Mouse (Mus musculus): ENCODE results near the gene Tlnrd1.
"Not testable (repeated sequence)": the region's sequence is repeated elsewhere in the genome, so short reads cannot be mapped to it uniquely, and the experiment has no call there.

The Tlnrd1 gene

GRCm38 (mm10) chr7:83884021-83884658 is at the start of gene Tlnrd1, which contains the start of gene Mesd:
TSS of gene Tlnrd1 (minus strand) at chr7:83884305.
TSS of gene Mesd (plus strand) at chr7:83884466.
- peak; percentile 80 for DNase-seq (ENCODE audit: low read depth, low spot score)

DNA sequence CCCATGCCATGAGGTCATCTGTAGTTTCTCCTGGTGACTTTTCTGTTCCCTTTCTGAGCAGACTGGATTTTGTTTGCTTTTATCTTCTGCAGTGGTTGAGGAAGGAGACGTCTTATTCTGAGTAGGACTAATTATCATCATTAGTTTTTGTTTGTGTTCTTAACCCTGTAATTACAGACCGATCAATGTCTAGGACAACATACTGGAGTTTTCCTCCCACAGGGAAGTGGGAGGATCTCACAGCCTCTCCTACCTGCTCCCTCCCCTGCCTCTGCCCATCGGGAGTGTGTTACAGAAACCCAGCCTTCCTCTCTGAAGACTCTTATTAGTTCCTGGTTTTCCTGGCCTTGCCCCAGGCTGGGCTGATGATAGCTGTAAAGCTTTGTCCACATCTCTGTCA is 37.5 kb upstream of the Tlnrd1 start:
- no peak for DNase-seq (ENCODE audit: low read depth, low spot score)

DNA sequence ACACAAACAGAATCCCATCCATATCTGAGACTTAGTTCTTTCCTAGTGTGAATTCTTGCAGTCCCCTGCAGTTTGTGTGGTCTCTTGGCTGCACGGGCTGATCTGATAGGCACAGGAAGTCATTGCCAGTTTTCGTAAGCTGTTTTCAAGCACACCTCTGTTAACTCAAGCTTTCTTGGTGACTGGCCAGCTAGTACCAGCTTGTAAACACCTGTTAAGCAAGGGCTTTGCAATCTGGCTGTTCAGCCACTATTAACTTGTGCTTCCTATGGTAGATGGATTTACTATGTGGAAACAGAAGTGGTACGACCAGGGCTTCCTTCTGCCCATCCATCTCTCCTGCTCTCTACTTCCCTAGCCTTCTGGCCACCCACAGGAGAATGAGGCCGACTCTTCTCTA is 36.1 kb upstream of the Tlnrd1 start:
- no peak for DNase-seq (ENCODE audit: low read depth, low spot score)

DNA sequence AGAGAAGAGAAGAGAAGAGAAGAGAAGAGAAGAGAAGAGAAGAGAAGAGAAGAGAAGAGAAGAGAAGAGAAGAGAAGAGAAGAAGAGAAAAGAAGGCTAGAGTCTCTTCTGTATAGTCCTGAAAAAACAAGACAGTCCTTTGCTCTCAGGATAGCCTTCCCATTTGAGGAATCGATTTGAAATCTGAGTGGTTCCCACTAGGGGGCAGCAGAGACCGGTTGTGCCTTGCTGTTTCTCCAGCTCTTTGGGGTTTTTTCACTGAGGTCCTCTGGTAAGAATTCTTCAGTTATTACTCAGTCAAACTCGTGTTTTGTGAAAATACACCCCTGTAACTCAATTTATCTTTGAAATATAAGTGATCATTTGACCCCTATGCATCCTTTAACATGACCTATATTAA is 30.5 kb upstream of the Tlnrd1 start:
- DNase-seq (ENCODE audit: low read depth, low spot score) = peak; percentile 80

DNA sequence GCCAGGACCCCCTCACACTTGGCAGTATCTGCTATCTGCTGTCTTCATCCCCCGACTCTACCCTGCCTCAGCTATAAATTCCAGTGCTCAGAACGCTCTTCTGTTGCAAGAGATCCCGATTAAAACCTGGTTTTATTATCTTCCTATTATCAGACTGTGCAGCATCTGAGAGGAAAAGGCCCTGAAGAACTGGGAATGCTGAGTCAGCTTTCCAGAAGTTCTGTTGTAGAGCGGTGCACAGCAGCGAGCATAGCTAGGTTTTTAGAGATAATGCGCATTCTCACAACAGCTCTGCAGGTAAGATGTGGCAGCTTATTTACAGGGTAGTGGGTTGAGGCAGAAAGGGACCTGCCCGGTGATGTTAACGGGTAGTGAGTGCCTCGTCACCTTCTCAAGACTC is 29.9 kb upstream of the Tlnrd1 start:
- DNase-seq (ENCODE audit: low read depth, low spot score) = no peak

GRCm38 (mm10) chr7:83913405-83913932 is 29.4 kb upstream of the Tlnrd1 start:
- no peak for DNase-seq (ENCODE audit: low read depth, low spot score)

- no peak for DNase-seq (ENCODE audit: low read depth, low spot score)
Measured at GRCm38 (mm10) chr7:83911909-83912308, 27.8 kb upstream of the Tlnrd1 start.

DNA sequence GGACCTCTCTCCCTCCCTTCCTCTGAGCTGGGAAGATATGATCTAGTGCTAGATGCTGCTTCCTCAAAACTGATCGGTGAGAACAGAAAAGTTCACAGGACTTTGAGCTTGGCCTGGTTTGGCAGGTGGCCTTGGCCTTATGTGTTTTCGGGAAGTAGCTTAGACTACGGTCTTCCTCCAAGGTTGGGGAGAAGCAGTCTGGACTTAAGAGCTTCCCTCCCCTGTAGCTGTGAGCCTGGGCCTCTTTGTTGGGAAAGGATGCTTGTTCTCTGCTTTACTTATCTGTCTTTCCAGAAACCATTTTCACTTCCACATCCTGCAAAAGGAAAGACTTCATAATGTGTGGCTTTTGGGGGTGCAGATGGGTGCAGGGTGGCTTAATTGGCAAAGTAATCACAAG is 20.7 kb upstream of the Tlnrd1 start:
- DNase-seq (ENCODE audit: low read depth, low spot score) = no peak

GRCm38 (mm10) chr7:83902296-83903145 is 18.4 kb upstream of the Tlnrd1 start:
- DNase-seq (ENCODE audit: low read depth, low spot score) = no peak

DNA sequence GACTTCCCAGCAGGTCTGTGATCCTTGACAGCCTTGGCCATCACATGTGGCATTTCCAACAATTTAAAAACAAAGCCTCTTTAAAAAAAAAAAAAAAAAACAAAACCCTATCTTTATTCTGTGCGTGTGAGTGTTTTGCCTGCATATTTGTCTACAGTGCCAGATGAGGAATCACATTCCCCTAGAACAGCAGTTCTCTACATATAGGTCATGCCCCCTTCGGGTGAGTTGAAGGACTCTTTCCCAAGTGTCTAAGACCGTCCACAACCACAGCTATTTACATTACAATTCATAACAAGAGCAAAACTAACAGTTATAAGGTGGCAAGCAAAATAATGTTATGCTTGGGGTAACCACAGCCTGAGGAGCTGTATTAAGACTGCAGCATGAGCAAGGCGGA is 17.3 kb upstream of the Tlnrd1 start:
- DNase-seq (ENCODE audit: low read depth, low spot score) = no peak

DNA sequence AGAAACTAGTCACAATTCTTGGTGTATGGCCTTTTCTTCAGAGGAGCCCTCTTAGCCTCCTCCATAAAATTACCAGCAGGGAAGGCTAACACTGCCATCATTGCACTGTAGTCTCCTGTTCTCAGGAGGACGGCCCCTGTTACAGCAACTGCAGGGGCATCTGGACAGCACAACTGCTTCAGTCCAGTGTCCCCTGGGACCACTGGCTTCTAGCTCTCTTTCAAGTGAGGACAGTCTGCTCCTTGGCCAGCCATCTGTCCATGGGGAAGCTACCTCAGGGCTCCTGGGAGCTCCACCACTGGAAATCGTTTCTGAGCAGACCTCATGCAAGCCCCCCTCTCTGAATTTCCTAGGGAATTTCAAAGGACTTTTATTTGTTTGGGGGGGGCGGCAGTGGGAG is 16.4 kb upstream of the Tlnrd1 start:
- DNase-seq (ENCODE audit: low read depth, low spot score) = no peak

DNA sequence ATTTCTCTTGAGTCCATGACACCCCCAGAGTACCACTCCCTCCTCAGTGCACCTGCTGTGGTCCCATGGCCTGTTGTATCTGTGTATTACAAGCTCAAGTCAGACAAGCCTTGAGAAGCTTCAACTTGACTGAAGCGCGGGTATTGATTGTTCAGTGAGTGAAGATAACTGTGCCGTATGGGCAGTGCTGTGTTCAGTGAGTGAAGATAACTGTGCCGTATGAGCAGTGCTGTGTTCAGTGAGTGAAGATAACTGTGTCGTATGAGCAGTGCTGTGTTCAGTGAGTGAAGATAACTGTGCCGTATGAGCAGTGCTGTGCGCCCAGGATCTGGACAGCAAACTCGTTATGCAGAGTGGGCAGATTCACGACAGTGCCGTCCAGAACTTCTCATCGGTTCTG is 14.2 kb upstream of the Tlnrd1 start:
- no peak for DNase-seq (ENCODE audit: low read depth, low spot score)

GRCm38 (mm10) chr7:83896077-83896740 is 12.1 kb upstream of the Tlnrd1 start:
- no peak for DNase-seq (ENCODE audit: low read depth, low spot score)

GRCm38 (mm10) chr7:83894348-83894747 is 10.2 kb upstream of the Tlnrd1 start:
- DNase-seq (ENCODE audit: low read depth, low spot score) = no peak

DNA sequence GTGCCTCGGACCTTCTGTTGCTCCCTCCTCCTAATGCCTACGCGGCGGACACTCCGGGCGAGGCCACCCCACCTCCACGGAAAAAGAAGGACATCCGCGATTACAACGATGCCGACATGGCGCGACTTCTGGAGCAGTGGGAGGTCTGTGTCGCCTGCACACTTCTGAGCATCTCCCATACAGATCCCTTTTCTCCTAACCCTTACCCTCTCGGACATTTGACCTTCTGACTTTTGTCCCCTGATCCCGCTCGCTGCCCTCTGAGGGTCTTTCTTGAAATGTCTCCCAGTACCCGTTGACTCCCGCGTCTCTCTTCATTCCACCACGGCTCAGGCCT is 8.2 kb upstream of the Tlnrd1 start:
- DNase-seq (ENCODE audit: low read depth, low spot score) = no peak

- DNase-seq (ENCODE audit: low read depth, low spot score) = peak; percentile 98
Measured at GRCm38 (mm10) chr7:83891433-83892332, 7.6 kb upstream of the Tlnrd1 start.

- not testable (repeated sequence) for DNase-seq (ENCODE audit: low read depth, low spot score)
Measured at GRCm38 (mm10) chr7:83889946-83890345, 5.8 kb upstream of the Tlnrd1 start.

- DNase-seq (ENCODE audit: low read depth, low spot score) = no peak
Measured at GRCm38 (mm10) chr7:83889383-83889782, 5.3 kb upstream of the Tlnrd1 start.

DNA sequence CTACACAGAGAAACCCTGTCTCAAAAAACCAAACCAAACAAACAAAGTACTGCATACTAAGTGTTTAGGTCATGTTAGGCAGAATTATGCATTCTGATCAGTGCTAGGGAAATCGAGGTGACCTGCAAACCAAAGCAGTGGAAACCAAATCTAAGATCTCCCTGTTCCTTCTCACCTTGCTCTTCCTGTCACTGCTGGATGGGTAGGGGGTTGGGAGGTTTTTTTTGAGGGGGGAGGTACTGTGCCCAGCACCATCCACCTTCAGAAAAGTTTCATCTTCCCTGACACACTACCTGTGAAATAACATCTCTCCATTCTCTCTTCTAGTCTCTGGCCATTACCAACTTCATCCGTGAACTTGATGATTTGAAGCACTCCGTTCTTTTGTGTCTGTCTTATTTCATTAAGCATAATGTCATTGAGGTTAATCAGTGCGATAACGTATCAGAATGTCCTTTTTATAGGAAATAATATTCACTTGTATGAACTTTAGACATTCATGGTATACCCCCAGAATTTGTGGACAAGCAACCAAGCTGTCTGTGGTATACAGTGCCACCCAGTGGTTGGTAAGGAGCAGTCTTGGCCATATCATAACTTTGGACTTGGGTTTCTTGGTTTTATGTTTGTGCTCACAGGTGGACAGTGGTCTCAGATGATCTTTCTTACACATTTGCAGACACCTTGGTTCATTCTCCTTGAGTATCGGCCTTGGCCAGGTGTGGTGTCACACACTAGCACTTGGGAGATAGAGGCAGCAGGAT is 2.4 kb upstream of the Tlnrd1 start:
- peak; percentile 59 for DNase-seq (ENCODE audit: low read depth, low spot score)

GRCm38 (mm10) chr7:83885835-83886234 is 1.7 kb upstream of the Tlnrd1 start:
- no peak for DNase-seq (ENCODE audit: low read depth, low spot score)
